Mouse (Mus musculus) hindbrain, embryonic 14.5 days (tissue): ENCODE results near the gene Chst11. TPM values are rescaled to one million over a fixed set of nuclear protein-coding genes. Genes with fewer than 3 reads are reported as not detected.

Experiments
- ATAC-seq: fragments of 200-750 bp; cut with Nextera tagmentation; 2 replicates; pipeline ENCODE4 v1.8.0; 2017; ENCODE audit warnings: moderate number of reproducible peaks, mild to moderate bottlenecking, moderate TSS enrichment, moderate library complexity; ENCODE audit not compliant: low FRiP score
- DNase-seq: peaks from one replicate; pipeline ENCODE4 v3.0.0-alpha.2; 2015; ENCODE audit warnings: low spot score
- H3K27ac ChIP-seq: fragments of 300-500 bp; sonication (generic); 2 replicates; pipeline ENCODE4 v1.5.1; 2014; ENCODE audit warnings: mild to moderate bottlenecking, moderate library complexity
- H3K27me3 ChIP-seq: fragments of 300-500 bp; sonication (generic); 2 replicates; pipeline ENCODE4 v1.6.1; 2014; ENCODE audit warnings: mild to moderate bottlenecking, low read length, mixed read lengths; ENCODE audit not compliant: control insufficient read depth, insufficient read depth
- H3K36me3 ChIP-seq: fragments of 300-500 bp; sonication (generic); replicated peaks from 2 replicates; pipeline ENCODE4 v1.6.1; 2014; ENCODE audit not compliant: control insufficient read depth, insufficient read depth
- H3K4me1 ChIP-seq: fragments of 300-500 bp; sonication (generic); replicated peaks from 2 replicates; pipeline ENCODE4 v1.6.1; 2014; ENCODE audit warnings: antibody characterized with exemption, low read length, mixed read lengths; ENCODE audit not compliant: control insufficient read depth, insufficient read depth
- H3K4me2 ChIP-seq: fragments of 300-500 bp; sonication (generic); replicated peaks from 2 replicates; pipeline ENCODE4 v1.6.1; 2014; ENCODE audit warnings: mild to moderate bottlenecking, moderate library complexity
- H3K4me3 ChIP-seq: fragments of 300-500 bp; sonication (generic); replicated peaks from 2 replicates; pipeline ENCODE4 v1.5.1; 2014; ENCODE audit warnings: mild to moderate bottlenecking, low read length
- H3K9ac ChIP-seq: fragments of 300-500 bp; sonication (generic); 2 replicates; pipeline ENCODE4 v1.6.1; 2014
- H3K9me3 ChIP-seq: fragments of 300-500 bp; sonication (generic); 2 replicates; pipeline ENCODE4 v1.6.1; 2016; ENCODE audit warnings: low read length; ENCODE audit not compliant: control insufficient read depth
- WGBS: fragments of 180-500 bp; shearing (Covaris S2); extraction: QIAGEN DNeasy Blood & Tissue Kit; methylation state at CpG from one replicate; pipeline ENCODE4 v1.1.7; 2014; 5-methylcytosine and 5-hydroxymethylcytosine counted together
- polyA plus RNA-seq: library from polyadenylated mRNA; unstranded; fragments of >200 nt; fragmentation: Nextera tagmentation; extraction: Ambion mirVana; gene quantifications from 2 replicates; pipeline ENCODE4 v1.2.1, GENCODE M21; 2014

The Chst11 gene
- polyA plus RNA-seq, 1 experiment from 2014 or later = 5.4 TPM

GRCm38 (mm10) chr10:83244131-83244530, 258.8 kb downstream of the Chst11 start:
- H3K4me3 ChIP-seq = no peak overlapping the region
- no peak overlapping the region for H3K27ac ChIP-seq
- 57% methylated on average over 6 of the region's 6 CpGs for WGBS
- ATAC-seq (no peak), DNase-seq (no peak)
- H3K4me1 ChIP-seq = peaks cover 14% of the 10 kb centered on the region
- H3K36me3 ChIP-seq = no peaks in the 10 kb centered on the region
- H3K4me2 ChIP-seq = no peak overlapping the region
- no peaks in the 10 kb centered on the region; the same call in 1 of the 2 replicates for H3K27me3 ChIP-seq
- no peak overlapping the region for H3K9ac ChIP-seq
- no peaks in the 10 kb centered on the region for H3K9me3 ChIP-seq

Other genes with a start within 250 kb of the Chst11 start
- gene Nfyb, start 221.4 kb upstream of the Chst11 start, polyA plus RNA-seq = 36.4 and 43.5 TPM in 2 replicates
- 124 and 126 TPM in 2 replicates for gene Txnrd1, start 151.5 kb upstream of the Chst11 start, polyA plus RNA-seq
- 0.88 TPM in 1 of 2 replicates, not detected in the other for gene Eid3, start 118.9 kb upstream of the Chst11 start, polyA plus RNA-seq